Mouse (Mus musculus) cerebellum, adult 11-12 months (tissue): ENCODE measurements at regions not wholly inside any gene's neighbourhood (a gene's known extent, or its start where the extent isn't known, plus 50 kb on each side); places are given as distances from the start of the nearest gene placed in this dataset.

ENCODE experiments used
- DNase-seq: peaks from one replicate; pipeline ENCODE4 v3.0.0; 2022

GRCm38 (mm10) chr5:54741440-54741839 is 743.1 kb downstream of the Stim2 start:
- DNase-seq, result no peak

GRCm38 (mm10) chr5:54746973-54747372 is 748.7 kb downstream of the Stim2 start:
- no peak for DNase-seq

- no peak for DNase-seq
Measured at GRCm38 (mm10) chr5:54753372-54753771, 755.1 kb downstream of the Stim2 start.

GRCm38 (mm10) chr5:54759657-54760056 is 761.4 kb downstream of the Stim2 start:
- DNase-seq, result no peak

- no peak for DNase-seq
Measured at GRCm38 (mm10) chr5:54763019-54763418, 764.7 kb downstream of the Stim2 start.

GRCm38 (mm10) chr5:54796953-54797450 is 798.7 kb downstream of the Stim2 start:
- DNase-seq, result peak; percentile 2

- DNase-seq, result no peak
Measured at GRCm38 (mm10) chr5:54827076-54827475, 828.8 kb downstream of the Stim2 start.
